Mouse (Mus musculus) limb, embryonic 14.5 days (tissue): ENCODE measurements around the gene Ndufs2. TPM values are rescaled to one million over a fixed set of nuclear protein-coding genes. Genes with fewer than 3 reads are reported as not detected.

Source experiments
- ATAC-seq: fragments of 200-750 bp; cut with Nextera tagmentation; 2 replicates; pipeline ENCODE4 v1.8.0; 2017; ENCODE audit warnings: low read depth, moderate number of reproducible peaks, moderate TSS enrichment; ENCODE audit not compliant: low FRiP score
- DNase-seq: peaks from one replicate; pipeline ENCODE4 v3.0.0-alpha.2; 2015; ENCODE audit warnings: low spot score
- H3K27ac ChIP-seq: fragments of 300-500 bp; sonication (generic); replicated peaks from 2 replicates; pipeline ENCODE4 v1.5.1; 2014; ENCODE audit warnings: low read depth, mild to moderate bottlenecking, low read length, moderate library complexity, mixed read lengths
- H3K27me3 ChIP-seq: fragments of 300-500 bp; sonication (generic); 2 replicates; pipeline ENCODE4 v1.6.1; 2014; ENCODE audit warnings: low read length, mixed read lengths; ENCODE audit not compliant: control insufficient read depth, insufficient read depth
- H3K36me3 ChIP-seq: fragments of 300-500 bp; sonication (generic); 2 replicates; pipeline ENCODE4 v1.6.1; 2014; ENCODE audit warnings: mild to moderate bottlenecking, low read length, moderate library complexity, mixed read lengths; ENCODE audit not compliant: control insufficient read depth, insufficient read depth
- H3K4me1 ChIP-seq: fragments of 300-500 bp; sonication (generic); 2 replicates; pipeline ENCODE4 v1.6.1; 2014; ENCODE audit warnings: antibody characterized with exemption, low read length, mixed read lengths; ENCODE audit not compliant: control insufficient read depth, insufficient read depth
- H3K4me2 ChIP-seq: fragments of 300-500 bp; sonication (generic); replicated peaks from 2 replicates; pipeline ENCODE4 v1.6.1; 2014; ENCODE audit warnings: low read depth, mild to moderate bottlenecking, low read length, moderate library complexity; ENCODE audit not compliant: severe bottlenecking
- H3K4me3 ChIP-seq: fragments of 300-500 bp; sonication (generic); replicated peaks from 2 replicates; pipeline ENCODE4 v1.5.1; 2014; ENCODE audit warnings: low read length
- H3K9ac ChIP-seq: fragments of 300-500 bp; sonication (generic); 2 replicates; pipeline ENCODE4 v1.6.1; 2014; ENCODE audit warnings: mild to moderate bottlenecking, low read depth, low read length, moderate library complexity; ENCODE audit not compliant: severe bottlenecking
- H3K9me3 ChIP-seq: fragments of 300-500 bp; sonication (generic); 2 replicates; pipeline ENCODE4 v1.6.1; 2016; ENCODE audit warnings: low read length; ENCODE audit not compliant: control insufficient read depth
- POLR2A ChIP-seq: fragments of 200-500 bp; IDR thresholded peaks from 2 replicates; pipeline ENCODE4 v1.8.0; 2012; ENCODE audit warnings: inconsistent platforms, mild to moderate bottlenecking, moderate library complexity, borderline replicate concordance; ENCODE audit not compliant: insufficient read depth, insufficient read length; ENCODE audit errors: extremely low read depth
- WGBS: fragments of 180-500 bp; shearing (Covaris S2); extraction: QIAGEN DNeasy Blood & Tissue Kit; methylation state at CpG from one replicate; pipeline ENCODE4 v1.1.7; 2014; 5-methylcytosine and 5-hydroxymethylcytosine counted together
- polyA plus RNA-seq, 2 experiments: library from polyadenylated mRNA; depleted of rRNA in 1 of 2; stranded (reverse) in 1 of 2; unstranded in 1 of 2; fragments of >200 nt; fragmentation: Nextera tagmentation in 1 of 2; extraction: Ambion mirVana in 1 of 2; gene quantifications; 2 replicates each; pipeline versions ENCODE4 v1.2.1 to v1.2.3; 2012 to 2014

Ndufs2 gene
- polyA plus RNA-seq, 2 experiments: 151 to 216 TPM

DNA sequence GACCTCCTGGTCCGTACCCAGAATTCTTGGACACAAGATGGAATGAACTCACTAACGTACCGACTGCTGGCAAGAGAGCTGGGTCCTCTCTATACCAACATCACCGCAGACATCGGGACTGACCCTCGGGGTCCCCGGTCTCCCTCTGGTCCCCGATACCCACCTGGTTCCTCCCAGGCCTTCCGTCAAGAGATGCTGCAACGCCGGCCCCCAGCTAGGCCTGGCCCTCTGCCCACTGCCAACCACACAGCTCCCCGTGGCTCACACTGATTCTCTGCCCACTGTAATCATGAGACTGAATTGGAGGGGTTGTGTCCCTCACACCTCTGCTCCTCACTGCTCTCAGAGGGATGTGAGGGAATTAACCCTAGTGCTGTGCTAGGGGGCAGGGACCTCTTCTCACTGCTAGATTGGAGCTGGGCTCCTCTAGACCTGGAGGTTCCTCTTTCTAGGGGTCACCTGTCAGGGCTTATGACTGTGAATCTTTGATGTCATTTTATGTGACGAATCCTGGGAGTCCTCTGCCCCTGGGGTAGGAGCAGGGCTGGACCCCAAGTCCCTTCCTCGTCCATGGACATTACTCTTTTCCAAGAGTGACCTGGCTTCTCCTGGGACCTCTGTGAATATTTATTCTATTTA, 25.0 kb upstream of the Ndufs2 start:
- Histone ChIP-seq H3K4me2 (no peak overlapping the region), H3K27ac (no peak overlapping the region), H3K4me3 (no peak overlapping the region), H3K4me1 (peaks cover 11% of the 10 kb centered on the region), H3K9me3 (no peaks in the 10 kb centered on the region), H3K36me3 (peaks cover 70% of the 10 kb centered on the region), H3K9ac (no peak overlapping the region), H3K27me3 (no peaks in the 10 kb centered on the region)
- DNase-seq: no peak
- no peak for ATAC-seq
- 94% methylated on average over 14 of the region's 14 CpGs for WGBS
- no peak for TF ChIP-seq POLR2A

DNA sequence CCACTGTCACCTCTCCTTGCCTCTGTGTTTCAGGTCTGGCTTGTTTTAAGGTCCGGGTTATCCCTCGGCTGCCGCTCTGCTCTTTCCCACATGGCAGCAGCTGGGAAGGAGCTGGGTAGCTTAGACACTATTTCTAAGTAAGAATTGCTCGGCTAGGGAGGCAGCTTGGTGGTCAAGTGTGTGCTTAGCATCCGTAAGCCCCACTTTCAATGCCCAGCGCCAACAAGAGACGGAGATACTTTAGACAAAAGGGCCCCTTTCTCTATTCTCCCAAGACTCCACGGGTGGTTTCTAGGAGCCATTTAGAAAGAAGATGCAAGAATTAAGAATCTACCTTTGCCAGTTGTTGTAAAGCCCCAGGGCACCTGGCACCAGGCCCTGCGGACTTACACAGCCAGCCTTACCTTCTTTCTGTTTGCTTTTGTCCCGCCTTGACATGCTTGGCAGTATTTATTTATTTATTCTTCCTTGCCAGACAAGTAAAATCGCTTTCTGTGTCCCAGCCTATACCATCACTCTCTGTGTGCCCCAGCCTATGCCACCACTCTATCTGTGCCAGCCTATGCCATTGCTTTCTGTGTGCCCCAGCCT, 24.1 kb upstream of the Ndufs2 start:
- Histone ChIP-seq H3K9ac (no peak overlapping the region), H3K27me3 (no peaks in the 10 kb centered on the region), H3K4me2 (no peak overlapping the region), H3K36me3 (peaks cover 70% of the 10 kb centered on the region), H3K27ac (no peak overlapping the region), H3K9me3 (no peaks in the 10 kb centered on the region), H3K4me1 (peaks cover 16% of the 10 kb centered on the region), H3K4me3 (no peak overlapping the region)
- 92% methylated on average over 11 of the region's 11 CpGs for WGBS
- TF ChIP-seq POLR2A: no peak
- no peak for ATAC-seq
- no peak for DNase-seq

DNA sequence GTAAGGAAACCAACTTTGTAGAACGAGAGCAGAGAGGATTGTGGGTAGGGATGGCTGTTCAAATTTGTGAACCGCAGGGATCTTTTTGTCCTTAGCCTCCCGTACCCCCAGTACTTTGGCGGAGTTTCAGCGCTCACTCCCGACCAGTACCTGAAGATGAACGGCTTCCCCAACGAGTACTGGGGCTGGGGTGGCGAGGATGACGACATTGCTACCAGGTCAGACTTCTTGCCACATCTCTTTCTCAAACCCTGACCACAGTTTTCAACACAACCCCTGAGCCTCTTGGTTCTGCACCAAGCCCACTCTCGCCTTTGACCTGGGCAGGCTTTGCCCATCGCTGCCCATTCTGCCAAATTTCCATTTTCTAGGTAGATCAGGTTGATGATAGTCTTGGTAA, 23.0 kb upstream of the Ndufs2 start:
- WGBS: 93% methylated on average over 12 of the region's 12 CpGs

DNA sequence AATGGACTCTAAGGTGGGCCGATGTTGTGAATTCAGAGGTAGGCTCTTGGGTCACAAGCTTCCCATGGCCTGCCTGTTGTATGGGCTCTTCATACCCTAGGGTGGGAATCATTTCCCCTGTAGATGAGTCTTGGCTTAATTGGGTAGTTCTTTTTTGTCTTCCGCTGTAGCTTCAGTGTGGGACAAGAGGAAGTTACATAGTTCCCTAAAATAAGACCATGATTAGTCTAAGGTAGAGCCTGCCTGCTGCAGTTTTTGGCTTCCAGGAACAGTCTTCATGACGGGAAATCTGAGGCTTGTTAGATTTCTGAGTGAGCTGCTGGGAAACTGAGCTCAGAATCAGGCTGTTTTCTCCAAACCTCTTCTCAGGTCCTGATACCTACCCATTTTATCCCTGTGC, 20.9 kb upstream of the Ndufs2 start:
- H3K4me1 ChIP-seq: peaks cover 13% of the 10 kb centered on the region
- 95% methylated on average over 3 of the region's 3 CpGs for WGBS
- no peak overlapping the region for H3K4me3 ChIP-seq
- H3K36me3 ChIP-seq: peaks cover 48% of the 10 kb centered on the region
- TF ChIP-seq POLR2A: no peak
- no peak for ATAC-seq
- no peak for DNase-seq
- H3K9me3 ChIP-seq: no peaks in the 10 kb centered on the region
- H3K27ac ChIP-seq: no peak overlapping the region
- no peaks in the 10 kb centered on the region for H3K27me3 ChIP-seq
- H3K4me2 ChIP-seq: no peak overlapping the region
- H3K9ac ChIP-seq: no peak overlapping the region

More for the DNA sequence above, 23.0 kb upstream of the Ndufs2 start:
- no peak for DNase-seq
- Histone ChIP-seq H3K27ac (no peak overlapping the region), H3K4me1 (peaks cover 13% of the 10 kb centered on the region), H3K9ac (no peak overlapping the region), H3K36me3 (peaks cover 69% of the 10 kb centered on the region), H3K27me3 (no peaks in the 10 kb centered on the region), H3K9me3 (no peaks in the 10 kb centered on the region), H3K4me2 (no peak overlapping the region), H3K4me3 (no peak overlapping the region)
- TF ChIP-seq POLR2A: no peak
- ATAC-seq: no peak

DNA sequence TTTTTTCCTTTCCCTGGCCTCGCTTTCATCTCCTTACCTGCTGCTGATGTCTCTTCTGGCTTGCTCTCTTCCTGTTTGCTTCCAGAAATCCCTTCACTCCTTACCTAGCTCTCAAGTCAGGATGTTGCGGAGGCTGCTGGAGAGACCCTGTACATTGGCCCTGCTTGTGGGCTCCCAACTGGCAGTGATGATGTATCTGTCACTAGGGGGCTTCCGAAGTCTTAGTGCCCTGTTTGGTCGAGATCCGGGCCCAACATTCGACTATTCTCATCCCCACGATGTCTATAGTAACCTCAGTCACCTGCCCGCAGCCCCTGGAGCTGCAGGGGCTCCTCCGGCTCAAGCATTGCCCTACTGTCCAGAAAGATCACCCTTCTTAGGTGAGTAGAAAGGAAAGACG, 20.4 kb upstream of the Ndufs2 start:
- WGBS: 68% methylated on average over 10 of the region's 10 CpGs
- TF ChIP-seq POLR2A: no peak
- Histone ChIP-seq H3K27me3 (no peaks in the 10 kb centered on the region), H3K4me3 (no peak overlapping the region; the same call in 1 of the 2 replicates), H3K36me3 (peaks cover 43% of the 10 kb centered on the region), H3K4me2 (no peak overlapping the region; the same call in 1 of the 2 replicates), H3K9ac (no peak overlapping the region), H3K9me3 (no peaks in the 10 kb centered on the region), H3K27ac (no peak overlapping the region), H3K4me1 (peaks cover 13% of the 10 kb centered on the region)
- DNase-seq: no peak
- ATAC-seq: no peak
